Mouse (Mus musculus) stomach, postnatal 0 days (tissue): Measurements from ENCODE around the gene Rxfp4. TPM values are rescaled to one million over a fixed set of nuclear protein-coding genes. Genes with fewer than 3 reads are reported as not detected.
A peak's percentile ranks its signal among the peaks of the same experiment; 100 is the strongest.

Source experiments
- ATAC-seq: fragments of 200-750 bp; cut with Nextera tagmentation; 2 replicates; pipeline ENCODE4 v1.8.0; 2017; ENCODE audit not compliant: low FRiP score, low TSS enrichment
- DNase-seq: peaks from one replicate; pipeline ENCODE4 v3.0.0-alpha.2; 2016; ENCODE audit warnings: low spot score
- H3K27ac ChIP-seq: fragments of 300-500 bp; sonication (generic); replicated peaks from 2 replicates; pipeline ENCODE4 v1.5.1; 2014; ENCODE audit warnings: mild to moderate bottlenecking, control low read depth
- H3K27me3 ChIP-seq: fragments of 300-500 bp; sonication (generic); 2 replicates; pipeline ENCODE4 v1.6.1; 2014; ENCODE audit warnings: low read length; ENCODE audit not compliant: control insufficient read depth, insufficient read depth
- H3K36me3 ChIP-seq: fragments of 300-500 bp; sonication (generic); 2 replicates; pipeline ENCODE4 v1.6.1; 2014; ENCODE audit warnings: low read length, mixed read lengths; ENCODE audit not compliant: control insufficient read depth, insufficient read depth
- H3K4me1 ChIP-seq: fragments of 300-500 bp; sonication (generic); replicated peaks from 2 replicates; pipeline ENCODE4 v1.6.1; 2014; ENCODE audit warnings: antibody characterized with exemption; ENCODE audit not compliant: control insufficient read depth, insufficient read depth
- H3K4me2 ChIP-seq: fragments of 300-500 bp; sonication (generic); replicated peaks from 2 replicates; pipeline ENCODE4 v1.6.1; 2014; ENCODE audit warnings: low read depth, mild to moderate bottlenecking, control low read depth, moderate library complexity
- H3K4me3 ChIP-seq: fragments of 300-500 bp; sonication (generic); 2 replicates; pipeline ENCODE4 v1.5.1; 2014; ENCODE audit warnings: low read depth, low read length, control low read depth
- H3K9ac ChIP-seq: fragments of 300-500 bp; sonication (generic); 2 replicates; pipeline ENCODE4 v1.6.1; 2014; ENCODE audit warnings: mild to moderate bottlenecking, low read length, control low read depth, mixed read lengths
- H3K9me3 ChIP-seq: fragments of 300-500 bp; sonication (generic); 2 replicates; pipeline ENCODE4 v1.6.1; 2016; ENCODE audit warnings: low read length; ENCODE audit not compliant: control insufficient read depth
- CTCF ChIP-seq: IDR thresholded peaks from 2 replicates; pipeline ENCODE4 v1.5.1; 2016; ENCODE audit warnings: antibody characterized with exemption, low read depth, mild to moderate bottlenecking, moderate library complexity
- EP300 ChIP-seq: optimal IDR thresholded peaks from 2 replicates; pipeline ENCODE3; 2016; ENCODE audit warnings: antibody characterized with exemption
- WGBS: fragments of 180-500 bp; shearing (Covaris S2); extraction: QIAGEN DNeasy Blood & Tissue Kit; methylation state at CpG from one replicate; pipeline ENCODE4 v1.1.7; 2014; 5-methylcytosine and 5-hydroxymethylcytosine counted together
- polyA plus RNA-seq: library from polyadenylated mRNA; unstranded; fragments of >200 nt; fragmentation: Nextera tagmentation; extraction: Ambion mirVana; gene quantifications from 2 replicates; pipeline ENCODE4 v1.2.1, GENCODE M21; 2015

Rxfp4 gene
- polyA plus RNA-seq, 1 experiment from 2014 or later = 0.07 TPM

- 88% methylated on average over 7 of the region's 7 CpGs for WGBS
- no peak for ATAC-seq
These were observed 48.1 kb downstream of the Rxfp4 start for GRCm38 (mm10) chr3:88604863-88605262.

GRCm38 (mm10) chr3:88603714-88604161 is 49.2 kb downstream of the Rxfp4 start:
- Histone ChIP-seq H3K9me3 (no peaks in the 10 kb centered on the region), H3K4me1 (peaks cover 3% of the 10 kb centered on the region; the same call in 1 of the 2 replicates), H3K36me3 (no peaks in the 10 kb centered on the region), H3K27me3 (no peaks in the 10 kb centered on the region), H3K4me3 (no peak overlapping the region), H3K27ac (no peak overlapping the region), H3K4me2 (no peak overlapping the region), H3K9ac (no peak overlapping the region)
- ATAC-seq (peak; percentile 83), DNase-seq (peak; percentile 86)
- WGBS = 22% methylated on average over 6 of the region's 6 CpGs
- peak; percentile 90 for TF ChIP-seq CTCF
- no peak for TF ChIP-seq EP300

More at GRCm38 (mm10) chr3:88604863-88605262, 48.1 kb downstream of the Rxfp4 start:
- H3K4me2 ChIP-seq = no peak overlapping the region
- no peaks in the 10 kb centered on the region for H3K9me3 ChIP-seq
- no peaks in the 10 kb centered on the region for H3K36me3 ChIP-seq
- H3K9ac ChIP-seq = no peak overlapping the region
- H3K27me3 ChIP-seq = no peaks in the 10 kb centered on the region
- no peak for DNase-seq
- H3K27ac ChIP-seq = no peak overlapping the region
- peaks cover 3% of the 10 kb centered on the region; the same call in 1 of the 2 replicates for H3K4me1 ChIP-seq
- H3K4me3 ChIP-seq = no peak overlapping the region
- no peak for TF ChIP-seq EP300
- TF ChIP-seq CTCF = no peak

DNA sequence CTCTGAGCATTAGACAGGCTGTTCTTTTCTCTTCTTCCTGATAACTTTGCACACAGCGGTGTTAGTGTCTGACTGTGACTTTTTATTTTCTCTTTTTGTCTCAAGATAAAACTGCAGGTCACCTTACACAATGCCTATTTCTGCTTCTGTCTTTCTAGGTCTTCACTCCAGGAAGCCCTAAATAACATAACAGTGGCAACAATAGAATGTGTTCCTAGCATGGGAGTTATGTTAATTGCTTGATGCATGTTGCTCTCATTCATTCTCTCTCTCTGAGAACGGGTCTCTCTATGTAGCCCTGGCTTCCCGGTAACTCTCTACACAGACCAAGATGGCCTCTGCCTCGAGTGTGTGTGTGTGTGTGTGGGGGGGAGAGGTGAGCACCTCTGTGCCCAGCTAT is 50.5 kb downstream of the Rxfp4 start:
- H3K4me3 ChIP-seq = no peak overlapping the region
- H3K9me3 ChIP-seq = no peaks in the 10 kb centered on the region
- no peak overlapping the region for H3K4me2 ChIP-seq
- H3K27ac ChIP-seq = no peak overlapping the region
- DNase-seq (no peak), ATAC-seq (no peak)
- 75% methylated on average over 4 of the region's 4 CpGs for WGBS
- no peak overlapping the region for H3K9ac ChIP-seq
- TF ChIP-seq EP300 (no peak), CTCF (no peak)
- no peaks in the 10 kb centered on the region for H3K27me3 ChIP-seq
- H3K36me3 ChIP-seq = no peaks in the 10 kb centered on the region
- H3K4me1 ChIP-seq = no peaks in the 10 kb centered on the region

Other genes starting within 250 kb of the Rxfp4 start
- gene Pmf1, start 242.8 kb downstream of the Rxfp4 start, polyA plus RNA-seq = 55.6 and 58.1 TPM in 2 replicates
- 9.7 and 9.8 TPM in 2 replicates for gene Slc25a44, start 228.0 kb downstream of the Rxfp4 start, polyA plus RNA-seq
- 27.9 and 32.7 TPM in 2 replicates for gene Sema4a, start 192.0 kb downstream of the Rxfp4 start, polyA plus RNA-seq
- gene Lmna, start 143.2 kb downstream of the Rxfp4 start, polyA plus RNA-seq = 250 and 267 TPM in 2 replicates
- 3.3 and 3.4 TPM in 2 replicates for gene Mex3a, start 120.7 kb downstream of the Rxfp4 start, polyA plus RNA-seq
- gene Rab25, start 104.8 kb downstream of the Rxfp4 start, polyA plus RNA-seq = 252 and 271 TPM in 2 replicates
- 154 and 157 TPM in 2 replicates for gene Lamtor2, start 100.1 kb downstream of the Rxfp4 start, polyA plus RNA-seq
- gene Ubqln4, start 99.4 kb downstream of the Rxfp4 start, polyA plus RNA-seq = 19.5 and 21.8 TPM in 2 replicates
- 257 and 271 TPM in 2 replicates for gene Ssr2, start 77.3 kb downstream of the Rxfp4 start, polyA plus RNA-seq
- 29.0 and 33.0 TPM in 2 replicates for gene Arhgef2, start 47.2 kb downstream of the Rxfp4 start, polyA plus RNA-seq
- gene Khdc4, start 32.7 kb upstream of the Rxfp4 start, polyA plus RNA-seq = 38.1 and 45.9 TPM in 2 replicates
- gene Rit1, start 63.7 kb upstream of the Rxfp4 start, polyA plus RNA-seq = 85.5 and 86.9 TPM in 2 replicates
- 9.6 and 10.1 TPM in 2 replicates for gene Syt11, start 122.0 kb upstream of the Rxfp4 start, polyA plus RNA-seq
- gene Gon4l, start 182.1 kb upstream of the Rxfp4 start, polyA plus RNA-seq = 2.8 TPM in 2 replicates